Mouse (Mus musculus): Measurements from ENCODE around the gene Scn2b.

DNA sequence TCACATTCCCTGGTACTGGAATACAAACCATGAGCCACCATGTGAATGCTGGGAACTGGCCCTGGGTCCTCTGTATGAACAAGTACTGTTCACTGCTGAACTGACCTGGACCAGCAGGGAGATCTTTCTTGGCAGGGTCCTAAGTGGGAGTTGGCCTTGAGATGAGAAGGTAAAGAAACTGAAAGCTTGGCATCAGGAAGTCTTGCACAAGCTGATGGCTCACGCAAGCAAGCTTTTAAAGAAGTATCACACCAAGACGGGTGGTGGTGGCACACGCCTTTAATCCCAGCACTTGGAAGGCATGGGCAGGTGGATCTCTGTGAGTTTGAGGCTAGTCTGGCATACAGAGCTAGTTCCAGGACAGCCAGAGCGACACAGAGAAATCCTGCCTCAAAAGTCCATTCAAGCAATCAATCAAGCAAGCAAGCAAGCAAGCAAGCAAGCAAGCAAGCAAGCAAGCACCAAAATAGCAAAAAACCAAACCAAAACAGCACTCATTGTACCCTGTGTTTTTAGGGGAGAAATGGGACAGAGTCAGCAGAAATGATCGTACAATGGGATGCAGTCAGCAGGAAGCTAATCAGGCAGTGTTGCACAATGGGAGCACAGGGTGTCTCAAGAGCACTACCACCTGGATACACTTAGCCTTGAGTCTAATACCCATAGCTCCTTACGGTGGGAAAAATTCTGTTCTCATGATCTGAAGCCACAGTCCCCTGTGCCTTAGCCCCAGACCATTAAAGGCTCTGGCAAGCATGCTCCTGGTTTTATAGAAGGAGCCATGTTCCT lies 22.2 kb upstream of the Scn2b start:
- no peak for TF ChIP-seq POLR2A (IDR thresholded peaks at IDR 0.05; ENCODE audit: low read depth, low read length)
- TF ChIP-seq CTCF (conservative IDR thresholded peaks at IDR 0.05; ENCODE audit: insufficient read depth, insufficient read length, low read depth, low read length): no peak
